Mouse (Mus musculus) MEL (cell line): ENCODE measurements around the gene Nr3c2. TPM values are rescaled to one million over a fixed set of nuclear protein-coding genes. Genes with fewer than 3 reads are reported as not detected.

Experiments
- DNase-seq: peaks from one replicate; pipeline ENCODE4 v3.0.0; 2011; ENCODE audit warnings: low read depth, low spot score
- H3K27ac ChIP-seq: 2 replicates; pipeline ENCODE4 v1.5.1; 2012; ENCODE audit warnings: low read depth, mild to moderate bottlenecking, control low read depth, low read length, moderate library complexity; ENCODE audit not compliant: control insufficient read depth
- H3K27me3 ChIP-seq, 2 experiments: fragments of 150-350 bp in 1 of 2; sonication (generic) in 1 of 2; 2 replicates each; pipeline ENCODE4 v1.6.1; 2012; ENCODE audit warnings: low read length in 2 of 2, mild to moderate bottlenecking in 2 of 2, improper control_type of control experiment in 1 of 2, moderate library complexity in 1 of 2; ENCODE audit not compliant: insufficient read depth in 2 of 2, control insufficient read depth in 1 of 2
- H3K36me3 ChIP-seq, 2 experiments: 2 replicates each; pipeline ENCODE4 v1.6.1; 2012 to 2014; ENCODE audit warnings: low read length in 2 of 2, improper control_type of control experiment in 1 of 2, inconsistent platforms in 1 of 2, mild to moderate bottlenecking in 1 of 2; ENCODE audit not compliant: insufficient read depth in 2 of 2, control insufficient read depth in 1 of 2
- H3K4me1 ChIP-seq, 2 experiments: fragments of 150-350 bp in 1 of 2; sonication (generic) in 1 of 2; 2 replicates each; pipeline ENCODE4 v1.6.1; 2012; ENCODE audit warnings: low read length in 2 of 2, improper control_type of control experiment in 1 of 2, mild to moderate bottlenecking in 1 of 2; ENCODE audit not compliant: insufficient read depth in 2 of 2, control insufficient read depth in 1 of 2
- H3K4me3 ChIP-seq, 2 experiments: fragments of 150-350 bp in 1 of 2; sonication (generic) in 1 of 2; 2 replicates each; pipeline ENCODE4 v1.5.1; 2012; ENCODE audit warnings: low read depth in 2 of 2, low read length in 2 of 2, mild to moderate bottlenecking in 2 of 2, moderate library complexity in 2 of 2, control low read depth in 1 of 2, improper control_type of control experiment in 1 of 2; ENCODE audit not compliant: control insufficient read depth in 1 of 2, insufficient read depth in 1 of 2
- H3K79me2 ChIP-seq: 2 replicates; pipeline ENCODE4 v1.6.1; 2012; ENCODE audit warnings: mild to moderate bottlenecking, low read length, moderate library complexity; ENCODE audit not compliant: control insufficient read depth, poor library complexity, insufficient read depth
- H3K9ac ChIP-seq: 2 replicates; pipeline ENCODE4 v1.6.1; 2012; ENCODE audit warnings: low read depth, mild to moderate bottlenecking, control low read depth, low read length, moderate library complexity; ENCODE audit not compliant: control insufficient read depth, poor library complexity, severe bottlenecking
- H3K9me3 ChIP-seq: fragments of 150-350 bp; sonication (generic); replicated peaks from 2 replicates; pipeline ENCODE4 v1.6.1; 2012; ENCODE audit warnings: mild to moderate bottlenecking, low read length, improper control_type of control experiment, moderate library complexity; ENCODE audit not compliant: insufficient read depth
- CHD1 ChIP-seq: IDR thresholded peaks from 2 replicates; pipeline ENCODE4 v1.6.1; 2012; ENCODE audit warnings: low read depth, mild to moderate bottlenecking, inconsistent platforms, low read length, improper control_type of control experiment
- CHD2 ChIP-seq: IDR thresholded peaks from 2 replicates; pipeline ENCODE4 v1.6.1; 2011; ENCODE audit warnings: low read length, improper control_type of control experiment
- ELF1 ChIP-seq: IDR thresholded peaks from 2 replicates; pipeline ENCODE4 v1.6.1; 2014; ENCODE audit warnings: low read depth, mild to moderate bottlenecking, inconsistent platforms, low read length, improper control_type of control experiment, moderate library complexity
- EP300 ChIP-seq, 2 experiments: IDR thresholded peaks; 2 replicates each; pipeline ENCODE4 v1.6.1; 2011; ENCODE audit warnings: improper control_type of control experiment in 2 of 2, low read length in 2 of 2, low read depth in 1 of 2, mild to moderate bottlenecking in 1 of 2
- ETS1 ChIP-seq: IDR thresholded peaks from 2 replicates; pipeline ENCODE4 v1.6.1; 2012; ENCODE audit warnings: low read depth, mild to moderate bottlenecking, inconsistent platforms, low read length, improper control_type of control experiment, moderate library complexity
- GABPA ChIP-seq: IDR thresholded peaks from 2 replicates; pipeline ENCODE4 v1.6.1; 2012; ENCODE audit warnings: low read depth, mild to moderate bottlenecking, inconsistent platforms, low read length, improper control_type of control experiment, moderate library complexity
- GATA1 ChIP-seq: IDR thresholded peaks from 2 replicates; pipeline ENCODE4 v1.6.1; 2011; ENCODE audit warnings: low read depth, low read length, improper control_type of control experiment
- HCFC1 ChIP-seq: IDR thresholded peaks from 2 replicates; pipeline ENCODE4 v1.6.1; 2012; ENCODE audit warnings: low read depth, mild to moderate bottlenecking, inconsistent platforms, low read length, improper control_type of control experiment, moderate library complexity
- JUND ChIP-seq: IDR thresholded peaks from 2 replicates; pipeline ENCODE4 v1.6.1; 2011; ENCODE audit warnings: low read depth, mild to moderate bottlenecking, improper control_type of control experiment, low read length
- KAT2A ChIP-seq: conservative IDR thresholded peaks from 2 replicates; pipeline ENCODE4 v1.6.1; 2012; ENCODE audit warnings: low read depth, low read length, improper control_type of control experiment, inconsistent platforms
- MAFK ChIP-seq: IDR thresholded peaks from 2 replicates; pipeline ENCODE4 v1.6.1; 2011; ENCODE audit warnings: low read depth, mild to moderate bottlenecking, low read length, improper control_type of control experiment, borderline replicate concordance
- MAX ChIP-seq: IDR thresholded peaks from 2 replicates; pipeline ENCODE4 v1.6.1; 2011; ENCODE audit warnings: low read length, improper control_type of control experiment
- MAZ ChIP-seq: IDR thresholded peaks from 2 replicates; pipeline ENCODE4 v1.6.1; 2012; ENCODE audit warnings: low read depth, mild to moderate bottlenecking, inconsistent platforms, low read length, improper control_type of control experiment
- MEF2A ChIP-seq: IDR thresholded peaks from 2 replicates; pipeline ENCODE4 v1.6.1; 2014; ENCODE audit warnings: low read depth, mild to moderate bottlenecking, inconsistent platforms, low read length, improper control_type of control experiment; ENCODE audit not compliant: poor library complexity, insufficient replicate concordance, severe bottlenecking; ENCODE audit errors: extremely low read depth
- MXI1 ChIP-seq: IDR thresholded peaks from 2 replicates; pipeline ENCODE4 v1.6.1; 2011; ENCODE audit warnings: mild to moderate bottlenecking, low read depth, low read length, improper control_type of control experiment
- MYB ChIP-seq: IDR thresholded peaks from 2 replicates; pipeline ENCODE4 v1.6.1; 2011; ENCODE audit warnings: mild to moderate bottlenecking, low read depth, low read length, improper control_type of control experiment
- MYC ChIP-seq: IDR thresholded peaks from 2 replicates; pipeline ENCODE4 v1.6.1; 2011; ENCODE audit warnings: low read depth, mild to moderate bottlenecking, low read length, improper control_type of control experiment, moderate library complexity
- POLR2A ChIP-seq, 2 experiments: IDR thresholded peaks; 2 replicates each; pipeline ENCODE4 v1.6.1; 2011 to 2012; ENCODE audit warnings: low read length in 2 of 2, mild to moderate bottlenecking in 2 of 2, control low read depth in 1 of 2, improper control_type of control experiment in 1 of 2, low read depth in 1 of 2, moderate library complexity in 1 of 2; ENCODE audit not compliant: control insufficient read depth in 1 of 2, insufficient read depth in 1 of 2, poor library complexity in 1 of 2
- RAD21 ChIP-seq: IDR thresholded peaks from 2 replicates; pipeline ENCODE4 v1.6.1; 2011; ENCODE audit warnings: mild to moderate bottlenecking, low read depth, low read length, improper control_type of control experiment
- RCOR1 ChIP-seq: IDR thresholded peaks from 2 replicates; pipeline ENCODE4 v1.6.1; 2012; ENCODE audit warnings: low read depth, mild to moderate bottlenecking, inconsistent platforms, low read length, improper control_type of control experiment
- SIN3A ChIP-seq: IDR thresholded peaks from 2 replicates; pipeline ENCODE4 v1.6.1; 2012; ENCODE audit warnings: low read length, improper control_type of control experiment, inconsistent platforms
- SMC3 ChIP-seq: IDR thresholded peaks from 2 replicates; pipeline ENCODE4 v1.6.1; 2011; ENCODE audit warnings: low read depth, low read length, improper control_type of control experiment
- TAL1 ChIP-seq: IDR thresholded peaks from 2 replicates; pipeline ENCODE4 v1.6.1; 2012; ENCODE audit warnings: mild to moderate bottlenecking, inconsistent platforms, low read length, moderate library complexity, mixed read lengths
- TBP ChIP-seq: IDR thresholded peaks from 2 replicates; pipeline ENCODE4 v1.8.0; 2011; ENCODE audit warnings: low read depth, low read length, improper control_type of control experiment
- TCF12 ChIP-seq: IDR thresholded peaks from 2 replicates; pipeline ENCODE4 v1.6.1; 2014; ENCODE audit warnings: low read depth, mild to moderate bottlenecking, inconsistent platforms, low read length, improper control_type of control experiment, moderate library complexity
- USF1 ChIP-seq: IDR thresholded peaks from 2 replicates; pipeline ENCODE4 v1.6.1; 2014; ENCODE audit warnings: low read depth, mild to moderate bottlenecking, inconsistent platforms, low read length, improper control_type of control experiment, moderate library complexity
- ZC3H11A ChIP-seq: IDR thresholded peaks from 2 replicates; pipeline ENCODE4 v1.6.1; 2012; ENCODE audit warnings: low read depth, mild to moderate bottlenecking, inconsistent platforms, low read length, improper control_type of control experiment
- ZKSCAN1 ChIP-seq: IDR thresholded peaks from 2 replicates; pipeline ENCODE4 v1.6.1; 2012; ENCODE audit warnings: low read depth, mild to moderate bottlenecking, inconsistent platforms, low read length, improper control_type of control experiment, moderate library complexity
- polyA plus RNA-seq, 2 experiments: library from polyadenylated mRNA; stranded (reverse) in 1 of 2; unstranded in 1 of 2; fragments of >175 nt in 1 of 2; fragments of >200 nt in 1 of 2; gene quantifications; 2 replicates each; pipeline versions ENCODE4 v1.2.1 to v1.2.4; 2012; ENCODE audit warnings: low replicate concordance in 2 of 2, low read depth in 1 of 2; ENCODE audit not compliant: insufficient read length in 2 of 2, insufficient read depth in 1 of 2, missing spikeins in 1 of 2
- total RNA-seq: library from RNA; depleted of rRNA; stranded (reverse); fragments of 300-350 nt; gene quantifications from 2 replicates; pipeline ENCODE4 v1.2.3, GENCODE M21; 2012

Nr3c2 gene
- total and polyA plus RNA-seq, 3 experiments = 1.0 to 1.5 TPM; not detected in 1

DNA sequence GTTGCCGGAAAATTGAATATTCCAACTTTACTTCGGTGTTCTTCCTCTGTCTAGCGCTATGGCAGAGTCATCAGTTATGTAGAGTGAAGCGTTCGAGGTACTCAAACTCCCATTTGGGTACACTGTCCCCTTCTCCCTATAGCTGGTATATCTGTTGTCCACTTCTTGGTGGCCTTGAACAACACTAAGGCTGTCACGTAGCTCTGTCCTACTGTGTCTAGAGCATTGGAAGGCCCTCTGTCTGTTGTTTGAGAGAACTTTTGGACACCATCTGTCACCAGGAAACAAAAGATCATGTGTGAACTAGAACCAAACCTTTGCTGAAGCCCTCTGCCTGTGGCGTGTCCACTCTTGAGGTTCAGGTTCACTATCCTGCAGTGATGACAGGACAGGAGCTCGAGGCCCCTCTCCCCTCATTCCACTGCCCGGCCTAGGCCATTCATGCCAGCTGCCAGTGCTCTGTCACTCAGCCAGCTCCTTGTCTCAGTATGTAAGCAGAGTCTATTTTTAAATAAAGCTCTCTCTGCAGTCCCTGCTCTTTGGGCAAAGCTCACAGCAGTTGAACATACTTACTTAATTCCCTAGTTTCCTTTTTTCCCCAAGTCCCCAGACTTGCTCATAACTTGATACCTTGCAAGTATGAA, 72.6 kb downstream of the Nr3c2 start:
- no peak for TF ChIP-seq ZC3H11A
- TF ChIP-seq GABPA = no peak
- no peak for TF ChIP-seq SMC3
- no peak for TF ChIP-seq TBP
- no peak for TF ChIP-seq CHD2
- no peak for TF ChIP-seq MAZ
- no peak for TF ChIP-seq ELF1
- no peak for TF ChIP-seq MXI1
- no peak for TF ChIP-seq RCOR1
- TF ChIP-seq POLR2A (IDR thresholded peaks at IDR 0.05; ENCODE audit: control insufficient read depth in 1 of 2, insufficient read depth in 1 of 2, low read depth in 1 of 2, low read length in 2 of 2, poor library complexity in 1 of 2) = no peak
- TF ChIP-seq ZKSCAN1 = no peak
- no peak for TF ChIP-seq MEF2A
- TF ChIP-seq ETS1 = no peak
- TF ChIP-seq EP300 (IDR thresholded peaks at IDR 0.05; ENCODE audit: low read depth in 1 of 2, low read length in 2 of 2) = no peak
- no peak for TF ChIP-seq MAFK
- TF ChIP-seq SIN3A = no peak
- TF ChIP-seq TAL1 = no peak
- no peak for TF ChIP-seq MAX
- TF ChIP-seq MYB = no peak
- H3K79me2 ChIP-seq = no peaks in the 10 kb centered on the region
- H3K27ac ChIP-seq = no peak overlapping the region
- H3K9me3 ChIP-seq = no peaks in the 10 kb centered on the region
- no peaks in the 10 kb centered on the region for H3K36me3 ChIP-seq
- no peak for DNase-seq
- H3K4me1 ChIP-seq = no peaks in the 10 kb centered on the region
- no peak overlapping the region for H3K9ac ChIP-seq
- no peak overlapping the region for H3K4me3 ChIP-seq
- H3K27me3 ChIP-seq = no peaks in the 10 kb centered on the region

DNA sequence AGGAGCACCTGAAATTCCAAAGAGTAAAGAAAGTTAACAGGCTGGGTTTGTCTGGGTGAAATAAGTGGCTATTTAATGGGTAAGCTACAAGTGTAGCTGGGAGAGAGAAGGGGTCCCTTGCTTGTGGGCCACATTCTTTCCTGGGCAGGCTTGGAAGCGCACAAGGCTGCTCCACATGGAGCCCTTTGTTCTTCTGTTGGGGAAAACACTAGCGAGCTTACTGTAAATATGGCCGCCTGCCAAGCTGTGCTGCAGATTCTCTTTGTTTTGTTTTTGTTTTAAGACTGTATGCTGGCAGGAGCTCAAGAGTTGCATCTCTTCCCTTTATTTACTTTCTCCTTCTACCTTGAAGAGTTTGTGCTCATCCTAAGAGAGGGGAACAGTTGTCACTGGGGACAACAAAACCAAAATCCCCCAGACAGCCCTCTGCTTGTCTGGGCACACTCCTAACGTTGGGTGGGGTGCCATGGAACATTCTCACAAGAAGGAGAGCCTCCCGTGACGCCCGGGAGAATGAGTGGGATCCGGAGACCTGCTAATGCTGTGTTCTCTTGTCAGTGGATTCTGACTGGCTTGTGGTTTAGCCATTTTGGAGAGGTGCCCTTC, 73.8 kb downstream of the Nr3c2 start:
- TF ChIP-seq GATA1 (no peak), TCF12 (no peak), JUND (no peak), ZC3H11A (no peak), POLR2A (IDR thresholded peaks at IDR 0.05; ENCODE audit: control insufficient read depth in 1 of 2, insufficient read depth in 1 of 2, low read depth in 1 of 2, low read length in 2 of 2, poor library complexity in 1 of 2) (no peak), KAT2A (no peak), MXI1 (no peak), CHD1 (no peak), TBP (no peak), RAD21 (no peak), ZKSCAN1 (no peak), TAL1 (no peak), USF1 (no peak), EP300 (IDR thresholded peaks at IDR 0.05; ENCODE audit: low read depth in 1 of 2, low read length in 2 of 2) (no peak), MYC (no peak), HCFC1 (no peak)
- TF ChIP-seq, all 39 proteins: peak for 0
- no peaks in the 10 kb centered on the region for H3K36me3 ChIP-seq

More for the DNA sequence above, 73.8 kb downstream of the Nr3c2 start:
- no peak overlapping the region for H3K4me3 ChIP-seq
- no peak overlapping the region for H3K27ac ChIP-seq
- no peaks in the 10 kb centered on the region for H3K9me3 ChIP-seq
- no peak for DNase-seq
- no peak overlapping the region for H3K9ac ChIP-seq
- no peaks in the 10 kb centered on the region for H3K79me2 ChIP-seq
- no peaks in the 10 kb centered on the region for H3K27me3 ChIP-seq
- no peaks in the 10 kb centered on the region for H3K4me1 ChIP-seq
